Mouse (Mus musculus): ENCODE results near the gene Dnmt3b. TPM values are rescaled to one million over a fixed set of nuclear protein-coding genes. Genes with fewer than 3 reads are reported as not detected.
"Not testable (repeated sequence)": the region's sequence is repeated elsewhere in the genome, so short reads cannot be mapped to it uniquely, and the experiment has no call there.

Gene Dnmt3b
- polyA plus RNA-seq, 1 experiment = 2.4 TPM

DNA sequence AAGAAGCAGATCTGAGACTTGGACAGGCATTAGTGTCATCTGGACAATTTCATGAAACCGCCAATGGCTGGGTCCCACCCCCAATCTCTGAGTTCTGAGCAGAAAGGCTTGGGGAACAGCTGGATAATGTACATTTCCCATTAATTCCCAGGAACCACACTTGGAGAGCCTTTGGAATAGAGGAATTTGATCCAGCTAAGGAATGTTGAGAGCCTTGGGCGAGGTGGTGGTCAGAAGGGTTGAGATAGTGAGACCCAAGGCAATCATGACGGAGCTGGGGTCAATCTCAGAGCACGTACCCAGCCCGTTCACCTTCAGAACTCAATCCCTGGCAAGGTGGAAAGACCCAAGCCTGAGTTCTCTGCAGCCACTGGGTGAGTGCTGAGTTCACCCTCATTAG, 16.0 kb upstream of the Dnmt3b start:
- TF ChIP-seq POLR2A (IDR thresholded peaks at IDR 0.05; ENCODE audit: low read depth, low read length) (no peak), CTCF (IDR thresholded peaks at IDR 0.05; ENCODE audit: extremely low read depth, insufficient read depth, insufficient read length, insufficient replicate concordance) (no peak)
- DNase-seq (ENCODE audit: low read depth in 1 of 2, low spot score in 2 of 2) = no peak
- 94% methylated on average over 5 of the region's 5 CpGs for WGBS
- Histone ChIP-seq H3K4me1 (ENCODE audit: control insufficient read depth, insufficient read depth, insufficient read length) (no peaks in the 10 kb centered on the region; the same call in 1 of the 2 replicates), H3K4me3 (ENCODE audit: extremely low read depth, insufficient read depth, insufficient read length) (no peak overlapping the region), H3K27me3 (ENCODE audit: control insufficient read depth, insufficient read depth, low read length) (no peaks in the 10 kb centered on the region), H3K36me3 (ENCODE audit: control insufficient read depth, insufficient read depth, low read length) (peaks cover 2% of the 10 kb centered on the region), H3K27ac (ENCODE audit: insufficient read depth, low read length) (no peak overlapping the region)

DNA sequence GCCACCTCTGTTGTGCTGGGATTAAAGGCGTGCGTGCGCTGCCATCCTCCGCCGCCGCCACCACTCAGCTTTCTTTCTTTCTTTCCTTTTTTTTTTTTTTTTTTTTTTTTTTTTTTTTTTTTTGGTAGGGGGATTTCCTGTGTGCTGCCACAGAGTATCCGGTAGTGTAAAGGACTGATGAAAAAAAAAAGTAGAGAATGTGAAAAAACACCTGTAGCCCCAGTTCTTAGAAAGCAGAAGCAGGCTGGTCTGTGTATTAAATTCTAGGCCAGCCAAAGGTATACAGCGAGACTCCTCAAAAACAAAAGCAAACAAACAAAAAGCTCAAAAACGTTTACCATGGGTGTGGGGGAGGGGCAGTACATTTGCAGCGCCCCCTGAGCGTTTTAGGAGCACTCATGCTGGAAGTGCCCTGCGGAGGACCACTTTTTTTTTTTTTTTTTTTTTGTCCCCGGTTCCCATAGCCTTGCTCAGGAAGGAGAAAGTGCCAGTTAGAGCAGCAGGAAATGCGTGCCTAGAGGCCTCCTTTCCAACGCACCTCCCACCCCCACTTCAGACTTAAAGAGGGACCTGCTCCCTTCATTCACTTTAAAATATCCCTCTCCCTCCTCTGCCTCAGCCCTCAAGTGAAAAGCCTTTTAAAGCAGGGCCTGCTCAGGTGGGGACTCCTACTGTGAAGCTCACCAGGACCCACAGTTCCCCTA, 10.1 kb upstream of the Dnmt3b start:
- TF ChIP-seq POLR2A (IDR thresholded peaks at IDR 0.05; ENCODE audit: low read depth, low read length) (no peak), CTCF (IDR thresholded peaks at IDR 0.05; ENCODE audit: extremely low read depth, insufficient read depth, insufficient read length, insufficient replicate concordance) (no peak)
- no peak for DNase-seq (ENCODE audit: low read depth in 1 of 2, low spot score in 2 of 2)
- no peak overlapping the region for H3K4me3 ChIP-seq (ENCODE audit: extremely low read depth, insufficient read depth, insufficient read length)
- no peaks in the 10 kb centered on the region for H3K4me1 ChIP-seq (ENCODE audit: control insufficient read depth, insufficient read depth, insufficient read length)
- WGBS = 19% methylated on average over 15 of the region's 15 CpGs
- no peak overlapping the region for H3K27ac ChIP-seq (ENCODE audit: insufficient read depth, low read length)
- H3K27me3 ChIP-seq (ENCODE audit: control insufficient read depth, insufficient read depth, low read length) = no peaks in the 10 kb centered on the region
- H3K36me3 ChIP-seq (ENCODE audit: control insufficient read depth, insufficient read depth, low read length) = no peaks in the 10 kb centered on the region

DNA sequence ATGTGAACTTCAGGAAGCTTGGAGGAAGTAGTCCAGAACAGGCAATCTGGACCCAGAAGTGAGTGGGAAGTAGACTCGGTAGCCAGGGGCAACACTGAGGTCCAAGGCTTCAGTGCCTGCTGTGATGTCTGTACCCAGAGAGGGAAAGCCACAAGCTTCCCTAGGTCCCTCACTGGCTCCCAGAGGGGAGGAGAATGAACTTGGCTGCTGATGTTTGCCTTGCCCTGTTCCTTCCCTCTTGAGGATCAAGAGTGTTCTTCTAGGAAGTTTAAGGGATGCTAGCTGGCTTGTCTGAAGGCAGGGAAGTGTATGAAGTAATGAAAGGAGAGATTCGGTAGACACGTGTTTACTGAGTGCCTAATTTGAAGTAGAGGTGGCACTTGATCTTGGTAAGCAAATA, 6.8 kb upstream of the Dnmt3b start:
- no peak for DNase-seq (ENCODE audit: low read depth in 1 of 2, low spot score in 2 of 2)
- 55% methylated on average over 3 of the region's 3 CpGs for WGBS
- Histone ChIP-seq H3K4me1 (ENCODE audit: control insufficient read depth, insufficient read depth, insufficient read length) (no peaks in the 10 kb centered on the region), H3K27ac (ENCODE audit: insufficient read depth, low read length) (no peak overlapping the region), H3K4me3 (ENCODE audit: extremely low read depth, insufficient read depth, insufficient read length) (no peak overlapping the region), H3K36me3 (ENCODE audit: control insufficient read depth, insufficient read depth, low read length) (no peaks in the 10 kb centered on the region), H3K27me3 (ENCODE audit: control insufficient read depth, insufficient read depth, low read length) (no peaks in the 10 kb centered on the region)
- TF ChIP-seq CTCF (IDR thresholded peaks at IDR 0.05; ENCODE audit: extremely low read depth, insufficient read depth, insufficient read length, insufficient replicate concordance) = no peak
- no peak for TF ChIP-seq POLR2A (IDR thresholded peaks at IDR 0.05; ENCODE audit: low read depth, low read length)

- Histone ChIP-seq H3K27ac (ENCODE audit: insufficient read depth, low read length) (no peak overlapping the region), H3K27me3 (ENCODE audit: control insufficient read depth, insufficient read depth, low read length) (no peaks in the 10 kb centered on the region), H3K4me3 (ENCODE audit: extremely low read depth, insufficient read depth, insufficient read length) (no peak overlapping the region), H3K36me3 (ENCODE audit: control insufficient read depth, insufficient read depth, low read length) (no peaks in the 10 kb centered on the region), H3K4me1 (ENCODE audit: control insufficient read depth, insufficient read depth, insufficient read length) (no peaks in the 10 kb centered on the region)
- no peak for TF ChIP-seq CTCF (IDR thresholded peaks at IDR 0.05; ENCODE audit: extremely low read depth, insufficient read depth, insufficient read length, insufficient replicate concordance)
- no peak for TF ChIP-seq POLR2A (IDR thresholded peaks at IDR 0.05; ENCODE audit: low read depth, low read length)
- DNase-seq (ENCODE audit: low read depth in 1 of 2, low spot score in 2 of 2) = no peak
- 86% methylated on average over 6 of the region's 6 CpGs for WGBS
These were observed 6.3 kb upstream of the Dnmt3b start for GRCm38 (mm10) chr2:153642999-153643398.

- TF ChIP-seq POLR2A (IDR thresholded peaks at IDR 0.05; ENCODE audit: low read depth, low read length) = no peak
- no peaks in the 10 kb centered on the region for H3K27me3 ChIP-seq (ENCODE audit: control insufficient read depth, insufficient read depth, low read length)
- H3K27ac ChIP-seq (ENCODE audit: insufficient read depth, low read length) = no peak overlapping the region
- peaks cover 9% of the 10 kb centered on the region; the same call in 1 of the 2 replicates for H3K4me1 ChIP-seq (ENCODE audit: control insufficient read depth, insufficient read depth, insufficient read length)
- 41% methylated on average over 14 of the region's 14 CpGs for WGBS
- no peak for DNase-seq (ENCODE audit: low read depth in 1 of 2, low spot score in 2 of 2)
- H3K4me3 ChIP-seq (ENCODE audit: extremely low read depth, insufficient read depth, insufficient read length) = peak overlapping the region; percentile 92; the same call in 1 of the 2 replicates
- no peaks in the 10 kb centered on the region for H3K36me3 ChIP-seq (ENCODE audit: control insufficient read depth, insufficient read depth, low read length)
These were observed 415 bp upstream of the Dnmt3b start for GRCm38 (mm10) chr2:153648773-153649297.

- 7% methylated on average over 28 of the region's 28 CpGs for WGBS
- H3K27ac ChIP-seq (ENCODE audit: insufficient read depth, low read length) = no peak overlapping the region
- DNase-seq (ENCODE audit: low read depth in 1 of 2, low spot score in 2 of 2) = peak in 1 of 2 experiments; percentile 20
- no peaks in the 10 kb centered on the region for H3K36me3 ChIP-seq (ENCODE audit: control insufficient read depth, insufficient read depth, low read length)
- peaks cover 9% of the 10 kb centered on the region; the same call in 1 of the 2 replicates for H3K4me1 ChIP-seq (ENCODE audit: control insufficient read depth, insufficient read depth, insufficient read length)
- no peaks in the 10 kb centered on the region for H3K27me3 ChIP-seq (ENCODE audit: control insufficient read depth, insufficient read depth, low read length)
- TF ChIP-seq POLR2A (IDR thresholded peaks at IDR 0.05; ENCODE audit: low read depth, low read length) (no peak), CTCF (IDR thresholded peaks at IDR 0.05; ENCODE audit: extremely low read depth, insufficient read depth, insufficient read length, insufficient replicate concordance) (no peak)
- peak overlapping the region; percentile 92 for H3K4me3 ChIP-seq (ENCODE audit: extremely low read depth, insufficient read depth, insufficient read length)
These were observed 901 bp downstream of the Dnmt3b start for GRCm38 (mm10) chr2:153650014-153650687.

GRCm38 (mm10) chr2:153651681-153652080, 2.4 kb downstream of the Dnmt3b start:
- 92% methylated on average over 3 of the region's 3 CpGs for WGBS
- no peaks in the 10 kb centered on the region for H3K36me3 ChIP-seq (ENCODE audit: control insufficient read depth, insufficient read depth, low read length)
- no peaks in the 10 kb centered on the region for H3K27me3 ChIP-seq (ENCODE audit: control insufficient read depth, insufficient read depth, low read length)
- DNase-seq (ENCODE audit: low read depth in 1 of 2, low spot score in 2 of 2) = no peak
- no peak overlapping the region for H3K27ac ChIP-seq (ENCODE audit: insufficient read depth, low read length)
- no peak overlapping the region for H3K4me3 ChIP-seq (ENCODE audit: extremely low read depth, insufficient read depth, insufficient read length)
- TF ChIP-seq POLR2A (IDR thresholded peaks at IDR 0.05; ENCODE audit: low read depth, low read length) (no peak), CTCF (IDR thresholded peaks at IDR 0.05; ENCODE audit: extremely low read depth, insufficient read depth, insufficient read length, insufficient replicate concordance) (no peak)
- H3K4me1 ChIP-seq (ENCODE audit: control insufficient read depth, insufficient read depth, insufficient read length) = peaks cover 9% of the 10 kb centered on the region; the same call in 1 of the 2 replicates

DNA sequence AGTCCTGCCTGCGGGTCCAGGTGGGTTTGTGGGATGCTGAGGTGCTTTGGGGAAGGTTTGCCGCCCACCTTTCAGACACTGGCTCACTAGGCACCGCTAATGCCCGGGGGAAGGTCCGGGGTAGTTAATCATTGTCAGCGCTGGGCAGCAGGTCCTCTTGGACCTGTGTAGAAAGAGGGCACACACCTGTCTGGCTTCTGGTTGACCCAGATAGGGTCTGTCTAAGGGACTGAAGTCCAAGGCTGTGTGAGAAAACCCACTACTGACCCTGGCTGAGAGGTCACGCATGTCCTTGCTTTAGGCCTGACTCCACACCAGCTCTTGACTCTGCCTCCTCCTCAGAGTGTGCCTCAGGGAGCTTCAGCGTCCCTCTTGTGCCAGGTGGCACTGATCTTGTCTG, 8.4 kb downstream of the Dnmt3b start:
- 87% methylated on average over 8 of the region's 8 CpGs for WGBS
- H3K27ac ChIP-seq (ENCODE audit: insufficient read depth, low read length); DNase-seq (ENCODE audit: low read depth in 1 of 2, low spot score in 2 of 2); H3K4me3 ChIP-seq (ENCODE audit: extremely low read depth, insufficient read depth, insufficient read length); H3K27me3 ChIP-seq (ENCODE audit: control insufficient read depth, insufficient read depth, low read length); H3K4me1 ChIP-seq (ENCODE audit: control insufficient read depth, insufficient read depth, insufficient read length); H3K36me3 ChIP-seq (ENCODE audit: control insufficient read depth, insufficient read depth, low read length): not testable (repeated sequence)
